Mouse (Mus musculus) forebrain, embryonic 15.5 days (tissue): ENCODE measurements around the gene Ceacam16. TPM values are rescaled to one million over a fixed set of nuclear protein-coding genes. Genes with fewer than 3 reads are reported as not detected.

Experiments
- ATAC-seq: fragments of 200-750 bp; cut with Nextera tagmentation; replicated peaks from 2 replicates; pipeline ENCODE4 v1.8.0; 2017; ENCODE audit warnings: mild to moderate bottlenecking, moderate TSS enrichment, moderate library complexity
- H3K27ac ChIP-seq: fragments of 300-500 bp; sonication (generic); replicated peaks from 2 replicates; pipeline ENCODE4 v1.5.1; 2015; ENCODE audit warnings: mild to moderate bottlenecking, inconsistent platforms
- H3K27me3 ChIP-seq: fragments of 300-500 bp; sonication (generic); 2 replicates; pipeline ENCODE4 v1.6.1; 2015; ENCODE audit warnings: inconsistent platforms
- H3K36me3 ChIP-seq: fragments of 300-500 bp; sonication (generic); 2 replicates; pipeline ENCODE4 v1.6.1; 2015; ENCODE audit warnings: mild to moderate bottlenecking, inconsistent platforms
- H3K4me1 ChIP-seq: fragments of 300-500 bp; sonication (generic); 2 replicates; pipeline ENCODE4 v1.6.1; 2015; ENCODE audit warnings: inconsistent platforms
- H3K4me2 ChIP-seq: fragments of 300-500 bp; sonication (generic); replicated peaks from 2 replicates; pipeline ENCODE4 v1.6.1; 2015; ENCODE audit warnings: mild to moderate bottlenecking, inconsistent platforms
- H3K4me3 ChIP-seq: fragments of 300-500 bp; sonication (generic); 2 replicates; pipeline ENCODE4 v1.5.1; 2015; ENCODE audit warnings: mild to moderate bottlenecking, inconsistent platforms
- H3K9ac ChIP-seq: fragments of 300-500 bp; sonication (generic); replicated peaks from 2 replicates; pipeline ENCODE4 v1.6.1; 2015; ENCODE audit warnings: mild to moderate bottlenecking, inconsistent platforms
- H3K9me3 ChIP-seq: fragments of 300-500 bp; sonication (generic); 2 replicates; pipeline ENCODE4 v1.6.1; 2016; ENCODE audit warnings: inconsistent platforms
- WGBS: fragments of 180-500 bp; shearing (Covaris S2); methylation state at CpG from one replicate; pipeline ENCODE4 v1.1.7; 2015; ENCODE audit warnings: mixed read lengths; 5-methylcytosine and 5-hydroxymethylcytosine counted together
- polyA plus RNA-seq: library from polyadenylated mRNA; unstranded; fragments of >200 nt; fragmentation: Nextera tagmentation; extraction: Ambion mirVana; gene quantifications from 2 replicates; pipeline ENCODE4 v1.2.1, GENCODE M21; 2015

Gene Ceacam16
- polyA plus RNA-seq, 1 experiment from 2014 or later, result 0.50 TPM

GRCm38 (mm10) chr7:19840936-19841335, 20.2 kb downstream of the Ceacam16 start:
- Histone ChIP-seq H3K9ac (no peak overlapping the region), H3K36me3 (no peaks in the 10 kb centered on the region), H3K27me3 (peaks cover 6% of the 10 kb centered on the region; the same call in 1 of the 2 replicates), H3K9me3 (no peaks in the 10 kb centered on the region), H3K4me2 (no peak overlapping the region), H3K4me1 (no peaks in the 10 kb centered on the region), H3K27ac (no peak overlapping the region), H3K4me3 (no peak overlapping the region)
- ATAC-seq, result no peak
- 76% methylated on average over 3 of the region's 3 CpGs for WGBS

- no peak for ATAC-seq
- 86% methylated on average over 4 of the region's 4 CpGs for WGBS
- Histone ChIP-seq H3K9ac (no peak overlapping the region), H3K4me2 (no peak overlapping the region), H3K4me3 (no peak overlapping the region), H3K4me1 (no peaks in the 10 kb centered on the region), H3K27me3 (peaks cover 6% of the 10 kb centered on the region; the same call in 1 of the 2 replicates), H3K36me3 (no peaks in the 10 kb centered on the region), H3K9me3 (no peaks in the 10 kb centered on the region), H3K27ac (no peak overlapping the region)
Observed at GRCm38 (mm10) chr7:19840371-19840770, 20.7 kb downstream of the Ceacam16 start.

GRCm38 (mm10) chr7:19836843-19837242, 24.3 kb downstream of the Ceacam16 start:
- no peak overlapping the region for H3K4me3 ChIP-seq
- H3K36me3 ChIP-seq, result no peaks in the 10 kb centered on the region
- no peak overlapping the region for H3K27ac ChIP-seq
- no peaks in the 10 kb centered on the region for H3K9me3 ChIP-seq
- H3K9ac ChIP-seq, result no peak overlapping the region
- no peak overlapping the region for H3K4me2 ChIP-seq
- 75% methylated on average over 3 of the region's 3 CpGs for WGBS
- no peak for ATAC-seq
- no peaks in the 10 kb centered on the region for H3K4me1 ChIP-seq
- no peaks in the 10 kb centered on the region for H3K27me3 ChIP-seq

- Histone ChIP-seq H3K9me3 (no peaks in the 10 kb centered on the region), H3K27me3 (no peaks in the 10 kb centered on the region), H3K4me2 (no peak overlapping the region), H3K4me1 (no peaks in the 10 kb centered on the region), H3K9ac (no peak overlapping the region), H3K4me3 (no peak overlapping the region), H3K36me3 (no peaks in the 10 kb centered on the region), H3K27ac (no peak overlapping the region)
- WGBS, result 70% methylated on average over 3 of the region's 3 CpGs
- ATAC-seq, result no peak
Observed at GRCm38 (mm10) chr7:19834055-19834454, 27.0 kb downstream of the Ceacam16 start.

GRCm38 (mm10) chr7:19831837-19832236, 29.3 kb downstream of the Ceacam16 start:
- Histone ChIP-seq H3K9me3 (no peaks in the 10 kb centered on the region), H3K27me3 (no peaks in the 10 kb centered on the region), H3K4me1 (no peaks in the 10 kb centered on the region), H3K4me3 (no peak overlapping the region), H3K27ac (no peak overlapping the region), H3K36me3 (no peaks in the 10 kb centered on the region), H3K9ac (no peak overlapping the region), H3K4me2 (no peak overlapping the region)
- 64% methylated on average over 9 of the region's 9 CpGs for WGBS
- ATAC-seq, result no peak

- no peaks in the 10 kb centered on the region for H3K27me3 ChIP-seq
- H3K4me2 ChIP-seq, result no peak overlapping the region
- no peak for ATAC-seq
- no peaks in the 10 kb centered on the region for H3K9me3 ChIP-seq
- H3K4me1 ChIP-seq, result no peaks in the 10 kb centered on the region
- H3K4me3 ChIP-seq, result no peak overlapping the region
- no peak overlapping the region for H3K9ac ChIP-seq
- no peak overlapping the region for H3K27ac ChIP-seq
- 39% methylated on average over 13 of the region's 13 CpGs for WGBS
- H3K36me3 ChIP-seq, result no peaks in the 10 kb centered on the region
Observed at GRCm38 (mm10) chr7:19830682-19831156, 30.4 kb downstream of the Ceacam16 start.

- H3K4me3 ChIP-seq, result no peak overlapping the region
- H3K9me3 ChIP-seq, result no peaks in the 10 kb centered on the region
- no peaks in the 10 kb centered on the region for H3K4me1 ChIP-seq
- 86% methylated on average over 3 of the region's 3 CpGs for WGBS
- H3K9ac ChIP-seq, result no peak overlapping the region
- no peak overlapping the region for H3K4me2 ChIP-seq
- H3K27ac ChIP-seq, result no peak overlapping the region
- H3K27me3 ChIP-seq, result peaks cover 6% of the 10 kb centered on the region; the same call in 1 of the 2 replicates
- no peaks in the 10 kb centered on the region for H3K36me3 ChIP-seq
- no peak for ATAC-seq
Observed at GRCm38 (mm10) chr7:19829694-19830093, 31.4 kb downstream of the Ceacam16 start.

GRCm38 (mm10) chr7:19826756-19827155, 34.3 kb downstream of the Ceacam16 start:
- whole genome bisulfite sequencing, result 60% methylated on average over 6 of the region's 6 CpGs

GRCm38 (mm10) chr7:19824182-19824973, 36.7 kb downstream of the Ceacam16 start:
- H3K9ac ChIP-seq, result no peak overlapping the region
- WGBS, result 26% methylated on average over 26 of the region's 26 CpGs
- no peak; the same call in 1 of the 2 replicates for ATAC-seq
- H3K4me1 ChIP-seq, result peaks cover 5% of the 10 kb centered on the region
- H3K36me3 ChIP-seq, result no peaks in the 10 kb centered on the region
- H3K27ac ChIP-seq, result no peak overlapping the region
- H3K27me3 ChIP-seq, result peaks cover 43% of the 10 kb centered on the region
- H3K4me3 ChIP-seq, result no peak overlapping the region
- H3K9me3 ChIP-seq, result 0 out of 2 replicates have a peak, but pooled peaks cover 3% of the 10 kb centered on the region
- no peak overlapping the region for H3K4me2 ChIP-seq

More at GRCm38 (mm10) chr7:19826756-19827155, 34.3 kb downstream of the Ceacam16 start:
- no peak overlapping the region for H3K27ac ChIP-seq
- no peak overlapping the region for H3K4me2 ChIP-seq
- H3K9me3 ChIP-seq, result no peaks in the 10 kb centered on the region
- H3K36me3 ChIP-seq, result no peaks in the 10 kb centered on the region
- no peak for ATAC-seq
- H3K27me3 ChIP-seq, result peaks cover 34% of the 10 kb centered on the region
- peaks cover 5% of the 10 kb centered on the region for H3K4me1 ChIP-seq
- H3K4me3 ChIP-seq, result no peak overlapping the region
- no peak overlapping the region for H3K9ac ChIP-seq

GRCm38 (mm10) chr7:19823256-19824181, 37.6 kb downstream of the Ceacam16 start:
- H3K9ac ChIP-seq, result no peak overlapping the region
- no peaks in the 10 kb centered on the region for H3K36me3 ChIP-seq
- H3K4me1 ChIP-seq, result peaks cover 5% of the 10 kb centered on the region
- peaks cover 43% of the 10 kb centered on the region for H3K27me3 ChIP-seq
- H3K4me2 ChIP-seq, result no peak overlapping the region
- 0 out of 2 replicates have a peak, but pooled peaks cover 3% of the 10 kb centered on the region for H3K9me3 ChIP-seq
- ATAC-seq, result no peak
- no peak overlapping the region for H3K27ac ChIP-seq
- WGBS, result 25% methylated on average over 16 of the region's 16 CpGs
- H3K4me3 ChIP-seq, result no peak overlapping the region

GRCm38 (mm10) chr7:19822604-19823058, 38.5 kb downstream of the Ceacam16 start, which contains the start of gene Bcl3:
Gene Bcl3, minus strand, starts transcription at chr7:19822770.
- H3K36me3 ChIP-seq, result no peaks in the 10 kb centered on the region
- H3K4me2 ChIP-seq, result peak within 1 kb of the TSS; percentile 39
- no peak for ATAC-seq
- H3K9me3 ChIP-seq, result 0 out of 2 replicates have a peak, but pooled peaks cover 3% of the 10 kb centered on the region
- H3K4me1 ChIP-seq, result peaks cover 6% of the 10 kb centered on the region
- no peak within 1 kb of the TSS for H3K27ac ChIP-seq
- whole genome bisulfite sequencing, result 1% methylated on average over 42 of the region's 42 CpGs
- no peak within 1 kb of the TSS for H3K9ac ChIP-seq
- peaks cover 50% of the 10 kb centered on the region for H3K27me3 ChIP-seq
- H3K4me3 ChIP-seq, result peak within 1 kb of the TSS; percentile 28
